Mouse (Mus musculus): ENCODE results near the gene Gpr152.

- TF ChIP-seq CTCF (IDR thresholded peaks at IDR 0.05; ENCODE audit: borderline replicate concordance, insufficient read depth, low read depth, low read length) = no peak
- TF ChIP-seq POLR2A (IDR thresholded peaks at IDR 0.05; ENCODE audit: borderline replicate concordance, insufficient read depth, low read length) = no peak
Measured at GRCm38 (mm10) chr19:4115816-4116215, 23.8 kb upstream of the Gpr152 start.
